Comparison of ENCODE assay signal across 21 mouse cellular contexts in genomic region chr16:45057922-45058321, GRCm38 (mm10). TPM values are rescaled to one million over a fixed set of nuclear protein-coding genes. Genes with fewer than 3 reads are reported as not detected.
DNase-seq lines count a peak whose midpoint lies in the region; ATAC-seq and TF ChIP-seq lines count a peak whose summit lies in the region.
"Had no signal": no experiment of that assay in that cellular context is flagged by ENCODE, and none has a peak within 500 bp of the region (broad histone marks: within the 10 kb centered on the region; RNA-seq: fewer than 3 reads in every experiment).

No protein-coding gene starts in this region.

- DNase-seq in intestine, embryonic 14.5 days (ENCODE audit: low spot score) = peak; percentile 54
- DNase-seq in thymus, postnatal 14 days = no peak
- DNase-seq in layer of hippocampus, postnatal 36 days = no peak
- DNase-seq: adrenal gland, postnatal 10 days; B cell, adult 2 months; cerebellum, adult 11 months; cerebellum, adult 8-10 months; cerebellum, postnatal 14 days; gastrocnemius, postnatal 36 days; heart, adult 18-20 months; heart, postnatal 10 days had no signal

- no peak overlapping the region for H3K9ac ChIP-seq in intestine, embryonic 14.5 days (ENCODE audit: low read length)
- H3K9ac ChIP-seq in intestine, postnatal 0 days (ENCODE audit: low read depth, low read length) = no peak overlapping the region
- H3K9ac ChIP-seq in stomach, embryonic 16.5 days (ENCODE audit: low read length) = no peak overlapping the region
- H3K9ac ChIP-seq: embryonic facial prominence, embryonic 12.5 days; forebrain, embryonic 15.5 days; hindbrain, embryonic 14.5 days had no signal

- H3K36me3 ChIP-seq in intestine, embryonic 14.5 days (ENCODE audit: control insufficient read depth, insufficient read depth, low read length) = no peaks in the 10 kb centered on the region
- no peaks in the 10 kb centered on the region for H3K36me3 ChIP-seq in intestine, postnatal 0 days (ENCODE audit: control insufficient read depth, insufficient read depth)
- no peaks in the 10 kb centered on the region for H3K36me3 ChIP-seq in stomach, embryonic 16.5 days (ENCODE audit: control insufficient read depth, insufficient read depth, low read length)
- H3K36me3 ChIP-seq: embryonic facial prominence, embryonic 12.5 days; forebrain, embryonic 15.5 days; G1E; hindbrain, embryonic 10.5 days had no signal

- ATAC-seq in intestine, embryonic 14.5 days (replicated peaks; ENCODE audit: low FRiP score, low TSS enrichment, low read depth) = no peak
- no peak for ATAC-seq in intestine, postnatal 0 days
- peak; percentile 52; the same call in 1 of the 2 replicates for ATAC-seq in granulocyte monocyte progenitor cell, adult 5-6 weeks (replicated peaks; ENCODE audit: poor library complexity, severe bottlenecking)
- ATAC-seq in stomach, embryonic 16.5 days (ENCODE audit: insufficient read depth, low FRiP score) = no peak; the same call in 1 of the 2 replicates
- ATAC-seq: CD4-positive, CD25-positive, alpha-beta regulatory T cell, adult 4 months; forebrain, embryonic 15.5 days had no signal

- no peaks in the 10 kb centered on the region for H3K9me3 ChIP-seq in intestine, embryonic 14.5 days (ENCODE audit: control insufficient read depth, low read length)
- H3K9me3 ChIP-seq in intestine, postnatal 0 days (ENCODE audit: control insufficient read depth) = no peaks in the 10 kb centered on the region
- H3K9me3 ChIP-seq in stomach, embryonic 16.5 days (replicated peaks; ENCODE audit: control insufficient read depth, low read length) = no peaks in the 10 kb centered on the region
- H3K9me3 ChIP-seq: embryonic facial prominence, embryonic 12.5 days; forebrain, embryonic 15.5 days; G1E; hindbrain, embryonic 10.5 days had no signal

- no peak overlapping the region for H3K4me3 ChIP-seq in intestine, embryonic 14.5 days (ENCODE audit: low read depth, low read length)
- H3K4me3 ChIP-seq in intestine, postnatal 0 days (ENCODE audit: low read depth, low read length) = no peak overlapping the region
- no peak overlapping the region for H3K4me3 ChIP-seq in stomach, embryonic 16.5 days (replicated peaks; ENCODE audit: low read length)
- H3K4me3 ChIP-seq: embryonic facial prominence, embryonic 12.5 days; forebrain, embryonic 15.5 days; hindbrain, embryonic 10.5 days had no signal

- 42% methylated on average over 4 of the region's 4 CpGs for WGBS in intestine, embryonic 14.5 days
- 51% methylated on average over 4 of the region's 4 CpGs for WGBS in intestine, postnatal 0 days
- WGBS in stomach, embryonic 16.5 days = 57% methylated on average over 4 of the region's 4 CpGs

- peak overlapping the region; percentile 2; the same call in 1 of the 2 replicates for H3K27ac ChIP-seq in intestine, embryonic 14.5 days (ENCODE audit: low read depth)
- H3K27ac ChIP-seq in intestine, postnatal 0 days (ENCODE audit: low read depth, low read length) = no peak overlapping the region
- peak overlapping the region; percentile 36; the same call in 1 of the 2 replicates for H3K27ac ChIP-seq in stomach, embryonic 16.5 days (ENCODE audit: low read length)
- H3K27ac ChIP-seq: embryonic facial prominence, embryonic 12.5 days; forebrain, embryonic 15.5 days; hindbrain, embryonic 10.5 days; hindbrain, embryonic 14.5 days had no signal

- no peaks in the 10 kb centered on the region for H3K4me1 ChIP-seq in intestine, embryonic 14.5 days (replicated peaks; ENCODE audit: control insufficient read depth, insufficient read depth, low read length)
- H3K4me1 ChIP-seq in intestine, postnatal 0 days (replicated peaks; ENCODE audit: control insufficient read depth, insufficient read depth, low read length) = no peaks in the 10 kb centered on the region
- H3K4me1 ChIP-seq in stomach, embryonic 16.5 days (ENCODE audit: control insufficient read depth, insufficient read depth, low read length) = no peaks in the 10 kb centered on the region
- H3K4me1 ChIP-seq: embryonic facial prominence, embryonic 12.5 days; forebrain, embryonic 15.5 days; hindbrain, embryonic 10.5 days had no signal

- no peak for TF ChIP-seq CTCF in intestine, postnatal 0 days (IDR thresholded peaks at IDR 0.05; ENCODE audit: low read depth)

- no peak overlapping the region for H3K4me2 ChIP-seq in intestine, embryonic 14.5 days (ENCODE audit: low read length)
- H3K4me2 ChIP-seq in intestine, postnatal 0 days (replicated peaks; ENCODE audit: low read depth) = no peak overlapping the region
- H3K4me2 ChIP-seq in stomach, embryonic 16.5 days (ENCODE audit: low read depth, low read length) = no peak overlapping the region
- H3K4me2 ChIP-seq: embryonic facial prominence, embryonic 12.5 days; forebrain, embryonic 15.5 days; heart, embryonic 11.5 days; hindbrain, embryonic 14.5 days had no signal

- no peaks in the 10 kb centered on the region for H3K27me3 ChIP-seq in intestine, embryonic 14.5 days (replicated peaks; ENCODE audit: control insufficient read depth, insufficient read depth, low read length)
- H3K27me3 ChIP-seq in intestine, postnatal 0 days (replicated peaks; ENCODE audit: control insufficient read depth, insufficient read depth, low read length) = no peaks in the 10 kb centered on the region
- no peaks in the 10 kb centered on the region for H3K27me3 ChIP-seq in stomach, embryonic 16.5 days (ENCODE audit: control insufficient read depth, insufficient read depth, low read length)
- H3K27me3 ChIP-seq: embryonic facial prominence, embryonic 12.5 days; forebrain, embryonic 15.5 days had no signal

RNA-seq across cellular contexts. Expression of gene Ccdc80, which starts 35.3 kb away (rescaled TPM):
- 78.4 and 80.1 TPM in 2 replicates for polyA plus RNA-seq in intestine, embryonic 14.5 days (2014; fragmentation: Nextera tagmentation; extraction: Ambion mirVana)
- 37.2 and 37.7 TPM in 2 replicates for polyA plus RNA-seq in intestine, postnatal 0 days (2015; fragmentation: Nextera tagmentation; extraction: Ambion mirVana)
- 0.43 TPM in 1 of 2 replicates, not detected in the other for total RNA-seq in granulocyte monocyte progenitor cell, adult 5-6 weeks (2014; fragmentation: Nextera tagmentation)
- total RNA-seq in granulocyte monocyte progenitor cell, adult 5-6 weeks (2017) = 0.41 TPM in 1 of 2 replicates, not detected in the other
- 104 and 105 TPM in 2 replicates for polyA plus RNA-seq in stomach, embryonic 16.5 days (2015; fragmentation: Nextera tagmentation; extraction: Ambion mirVana)
- total RNA-seq in layer of hippocampus, postnatal 36 days (2021) = 1 to 10 TPM; 3.1 to 3.4 TPM
- polyA plus RNA-seq: G1E had no signal
